Mouse (Mus musculus) urinary bladder, adult 2 months (tissue): Measurements from ENCODE around the gene Abca12. TPM values are rescaled to one million over a fixed set of nuclear protein-coding genes. Genes with fewer than 3 reads are reported as not detected.
A peak's percentile ranks its signal among the peaks of the same experiment; 100 is the strongest.

Experiments
- DNase-seq: peaks from one replicate; pipeline ENCODE4 v3.0.0; 2022; ENCODE audit warnings: low spot score
- polyA plus RNA-seq: library from polyadenylated mRNA; depleted of rRNA; stranded (reverse); fragments of >200 nt; gene quantifications from 2 replicates; pipeline ENCODE4 v1.2.3, GENCODE M21; 2012

Abca12 gene
- polyA plus RNA-seq, 1 experiment = not detected

GRCm38 (mm10) chr1:71338548-71339340, 76.0 kb downstream of the Abca12 start:
- no peak for DNase-seq

DNA sequence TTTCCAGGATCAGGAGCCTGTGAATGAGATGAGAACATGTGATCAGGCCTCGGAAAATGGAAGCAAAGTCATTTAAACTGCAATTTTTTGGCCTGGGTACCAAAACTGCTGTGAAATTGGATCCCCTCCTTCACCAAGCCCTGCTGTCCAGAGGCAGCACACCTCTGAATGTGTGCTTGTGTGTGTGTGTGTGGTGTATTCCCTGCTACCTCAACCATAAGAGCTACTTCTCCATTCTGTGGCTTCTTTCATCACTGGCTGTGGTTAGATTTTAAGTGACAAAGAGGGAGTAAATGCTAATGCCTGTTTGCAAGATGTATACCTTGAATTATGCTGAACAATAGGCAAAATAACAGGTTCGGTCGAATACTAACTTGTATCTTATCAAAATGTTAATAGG, 84.4 kb downstream of the Abca12 start:
- DNase-seq = no peak

DNA sequence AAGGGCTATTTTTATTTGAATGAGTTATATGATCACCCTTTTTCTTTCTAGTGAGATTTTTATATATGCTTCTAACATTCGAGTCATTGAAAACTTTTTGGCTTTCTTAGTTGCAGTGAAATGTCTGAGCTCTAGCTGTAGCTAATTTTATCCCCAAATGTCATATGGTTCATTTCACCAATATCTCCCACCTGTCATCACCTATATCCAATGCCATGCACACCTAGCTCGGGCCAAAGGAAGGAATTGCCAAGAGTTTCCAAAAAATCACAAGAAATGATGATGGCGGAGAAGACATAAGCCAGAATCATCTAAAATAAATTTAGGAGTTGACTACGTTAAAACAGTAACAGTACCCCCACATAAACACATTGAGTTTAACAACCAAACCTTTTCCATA, 102.5 kb downstream of the Abca12 start:
- DNase-seq = no peak

- DNase-seq = no peak
Measured at GRCm38 (mm10) chr1:71310614-71311013, 104.1 kb downstream of the Abca12 start.

DNA sequence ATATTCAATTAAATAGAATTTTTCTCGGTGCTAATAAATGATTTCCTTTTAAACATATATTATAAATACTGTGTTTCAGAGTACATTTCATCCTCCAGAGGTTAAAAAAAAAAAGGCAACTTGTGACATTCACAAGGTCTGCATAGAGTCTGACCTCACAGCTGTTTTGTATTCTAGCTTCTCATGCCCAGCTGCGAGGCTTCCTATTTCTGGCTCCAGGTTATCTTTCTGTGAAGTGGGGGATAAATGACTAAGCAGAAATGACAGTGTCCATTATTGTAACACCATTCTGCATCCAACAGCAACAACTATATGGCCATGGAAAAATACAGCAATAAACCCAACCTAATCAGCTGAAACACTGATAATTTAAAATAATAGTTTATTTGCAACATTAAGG, 107.3 kb downstream of the Abca12 start:
- DNase-seq = no peak

GRCm38 (mm10) chr1:71306196-71306595, 108.5 kb downstream of the Abca12 start:
- no peak for DNase-seq

DNA sequence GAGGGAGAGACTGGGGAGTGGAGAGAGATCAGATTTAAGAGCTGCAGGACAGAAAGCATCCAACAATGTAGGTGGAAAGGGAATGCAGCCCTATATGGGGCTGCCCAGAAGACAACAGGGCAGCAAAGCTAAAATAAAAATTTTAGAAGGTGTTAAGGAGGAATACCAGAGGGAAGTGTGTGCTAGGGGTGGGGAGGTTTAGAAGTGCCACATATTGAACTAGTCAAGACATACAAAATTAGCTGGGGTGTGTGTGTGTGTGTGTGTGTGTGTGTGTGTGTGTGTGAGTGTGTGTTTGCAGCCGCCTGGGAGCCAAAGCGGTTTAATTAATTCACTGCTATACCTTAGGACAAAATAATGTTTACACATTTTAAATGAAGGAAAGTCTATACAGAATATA, 110.1 kb downstream of the Abca12 start:
- no peak for DNase-seq

- DNase-seq = no peak
Measured at GRCm38 (mm10) chr1:71297021-71297420, 117.7 kb downstream of the Abca12 start.

GRCm38 (mm10) chr1:71296585-71296984, 118.1 kb downstream of the Abca12 start:
- no peak for DNase-seq

GRCm38 (mm10) chr1:71291917-71292316, 122.8 kb downstream of the Abca12 start:
- no peak for DNase-seq

DNA sequence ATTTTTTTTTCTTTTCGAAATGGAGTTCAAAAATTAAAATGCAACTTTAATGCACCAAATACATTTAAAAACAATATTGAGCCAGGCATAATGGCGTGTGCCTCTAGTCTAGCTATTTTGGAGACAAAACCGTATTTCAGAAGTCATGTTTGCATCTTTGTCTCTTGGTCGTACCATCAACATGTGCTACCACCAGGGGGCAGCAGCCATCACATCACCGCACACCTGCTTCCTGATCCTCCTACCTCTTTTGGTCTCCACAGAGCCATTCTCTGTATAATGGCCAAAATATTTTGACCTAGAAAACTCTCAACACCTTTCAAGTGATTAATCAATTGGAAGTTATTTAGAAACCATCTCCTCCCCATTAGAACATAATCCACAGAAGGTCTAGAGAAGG, 125.2 kb downstream of the Abca12 start:
- DNase-seq = peak; percentile 34

DNA sequence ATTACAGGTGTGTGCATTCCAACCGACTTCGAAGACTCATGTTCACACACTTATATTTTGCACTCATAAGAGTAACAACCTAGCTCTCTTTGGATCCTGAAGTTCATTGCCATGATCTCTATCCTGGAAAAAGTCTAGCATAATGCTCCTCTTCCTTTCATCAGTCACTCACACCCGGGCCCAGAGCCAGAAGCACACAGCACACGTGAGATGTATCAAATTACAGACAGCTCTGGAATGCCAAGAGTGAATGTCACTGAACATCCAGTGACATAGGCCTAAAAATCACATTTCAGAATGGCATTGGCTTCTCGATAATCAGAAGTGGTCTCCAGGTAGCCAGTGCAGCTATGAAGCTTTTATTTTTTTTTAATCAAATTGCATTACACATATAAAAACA, 137.8 kb downstream of the Abca12 start:
- DNase-seq = no peak

- no peak for DNase-seq
Measured at GRCm38 (mm10) chr1:71272550-71272949, 142.2 kb downstream of the Abca12 start.

DNA sequence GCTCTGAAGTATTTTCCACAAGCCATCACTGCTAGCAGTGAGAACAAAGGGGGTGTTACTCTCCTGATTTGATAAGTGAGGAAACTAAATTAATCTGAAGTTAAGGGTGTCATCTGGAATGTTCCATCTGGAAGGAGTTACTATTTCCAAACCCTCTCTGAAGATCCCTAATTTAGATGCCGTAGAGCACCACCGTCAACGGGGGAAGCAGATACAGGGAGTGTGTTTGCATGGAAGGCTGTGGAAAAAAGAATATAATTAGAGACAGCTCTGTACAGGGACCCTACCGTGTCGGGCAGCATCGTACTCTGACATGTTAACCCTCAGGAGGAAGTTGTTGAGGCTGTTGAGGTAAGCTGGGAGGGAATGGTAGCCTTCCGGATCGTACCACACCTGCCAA, 142.6 kb downstream of the Abca12 start:
- DNase-seq = no peak

- DNase-seq = no peak
Measured at GRCm38 (mm10) chr1:71270083-71270482, 144.6 kb downstream of the Abca12 start.

DNA sequence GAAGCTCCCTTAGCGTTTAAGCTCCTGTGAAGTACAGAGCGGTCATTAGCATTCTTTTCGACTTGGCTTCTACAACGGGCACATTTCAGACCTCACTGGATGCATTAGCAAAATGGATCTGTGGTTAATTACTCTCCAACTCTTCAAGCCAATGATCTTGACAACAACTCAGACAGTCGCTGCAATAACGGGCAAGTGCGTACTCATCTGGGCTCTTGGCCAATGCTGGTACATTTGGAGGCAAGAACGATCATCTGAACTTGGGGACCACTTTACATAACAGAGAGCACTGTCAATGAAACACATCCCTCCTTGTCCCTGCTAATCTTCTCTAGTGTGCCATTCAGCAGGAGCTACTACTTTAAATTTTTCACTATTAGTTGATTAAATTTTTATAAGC, 148.1 kb downstream of the Abca12 start:
- DNase-seq = no peak

DNA sequence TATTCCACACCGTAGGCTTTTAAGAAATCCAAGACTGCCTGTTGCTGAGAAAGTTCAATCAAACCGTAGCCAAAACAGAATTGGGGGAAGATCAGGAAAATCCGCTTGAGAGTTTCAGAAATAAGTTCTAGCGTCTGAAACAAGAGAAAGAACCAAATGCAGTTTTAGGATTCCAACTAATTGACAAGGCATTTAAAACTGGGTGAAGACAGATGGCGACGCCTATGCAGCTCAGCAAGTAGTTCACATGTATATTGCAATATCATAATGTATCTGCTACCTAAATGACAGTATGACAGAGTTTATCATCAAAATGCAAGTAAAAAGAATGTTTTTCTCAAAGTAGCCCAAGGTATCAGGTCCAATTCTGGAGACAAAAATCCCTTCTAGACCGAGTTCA, 151.2 kb downstream of the Abca12 start:
- no peak for DNase-seq

DNA sequence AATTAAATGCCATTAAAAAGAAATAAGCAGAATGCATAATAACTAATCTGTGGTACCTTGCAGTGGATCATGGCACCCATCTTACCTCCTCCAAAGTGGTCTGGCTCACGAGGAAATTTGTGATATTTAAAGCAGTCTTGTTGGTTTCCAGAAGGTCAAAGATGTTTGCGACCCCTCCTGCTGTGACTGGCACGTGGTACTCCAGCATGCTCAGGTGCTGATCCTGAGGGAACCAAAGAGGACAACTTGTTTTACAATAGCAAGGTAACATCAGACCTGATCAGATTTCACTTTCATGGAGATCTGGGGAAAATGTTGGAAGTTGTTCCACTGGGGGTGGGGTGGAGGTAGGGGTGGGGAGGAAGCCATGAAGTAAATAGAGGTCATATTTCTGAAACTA, 170.1 kb downstream of the Abca12 start:
- DNase-seq = no peak

DNA sequence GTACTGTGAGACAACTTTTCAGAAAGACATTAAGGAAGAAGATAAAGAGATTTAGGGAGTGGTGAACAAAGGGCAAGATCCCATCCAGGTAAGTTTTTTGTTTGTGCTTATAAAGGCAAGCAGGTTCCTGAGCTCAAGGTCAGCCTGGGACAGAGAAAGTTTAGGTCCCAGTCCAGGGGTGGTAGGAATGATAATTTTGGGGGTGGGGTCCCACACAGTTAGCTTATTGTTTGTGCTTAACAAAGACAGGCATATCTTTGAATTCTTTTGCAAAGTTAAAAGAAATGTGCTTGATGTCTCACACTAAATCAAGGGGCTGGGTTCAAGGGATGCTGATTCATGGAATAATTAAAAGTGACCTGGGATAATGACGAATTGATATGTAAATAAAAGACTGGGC, 173.3 kb downstream of the Abca12 start:
- DNase-seq = no peak

GRCm38 (mm10) chr1:71239586-71239985, 175.1 kb downstream of the Abca12 start:
- DNase-seq = no peak

DNA sequence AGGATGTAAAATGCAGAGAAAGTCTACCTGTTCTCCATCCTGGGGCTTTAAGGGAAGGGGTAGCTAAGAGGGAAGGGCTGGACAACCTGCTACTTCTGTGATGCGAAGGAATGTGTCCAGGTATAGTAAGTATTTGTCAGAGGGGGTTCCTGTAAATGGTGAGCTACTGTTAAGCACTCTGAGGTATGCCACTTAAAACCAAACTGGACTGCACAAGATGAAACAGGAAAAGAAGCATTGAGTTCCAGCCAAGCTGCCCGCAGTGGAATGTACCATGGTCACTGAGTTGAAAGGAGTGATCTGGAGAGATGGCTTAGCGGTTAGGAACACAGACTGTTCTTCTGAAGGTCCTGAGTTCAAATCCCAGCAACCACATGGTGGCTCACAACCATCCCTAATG, 179.4 kb downstream of the Abca12 start:
- no peak for DNase-seq

DNA sequence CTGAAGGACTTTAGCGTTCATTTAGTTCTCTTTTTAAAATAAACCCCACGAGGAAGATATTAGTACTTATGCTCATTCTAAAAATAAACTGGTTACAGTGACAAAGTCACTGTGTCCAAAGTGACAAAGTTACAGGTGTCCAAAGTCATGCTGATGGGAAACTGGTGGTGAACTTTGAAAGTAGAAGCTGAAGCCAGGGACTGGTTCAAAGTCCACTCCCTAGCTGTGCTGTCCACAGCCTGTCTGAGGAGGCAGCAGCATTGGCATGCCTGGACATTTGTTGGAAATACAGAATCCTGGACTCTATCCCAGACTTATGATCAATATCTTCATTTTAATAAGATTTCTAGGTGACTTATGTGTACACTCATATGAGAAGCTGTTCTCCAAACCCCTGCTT, 183.5 kb downstream of the Abca12 start:
- DNase-seq = no peak

GRCm38 (mm10) chr1:71203581-71203980, 211.1 kb downstream of the Abca12 start:
- no peak for DNase-seq

GRCm38 (mm10) chr1:71196191-71196590, 218.5 kb downstream of the Abca12 start:
- no peak for DNase-seq
